Mouse (Mus musculus) heart, embryonic 16.5 days (tissue): ENCODE measurements around the gene Mrm2. TPM values are rescaled to one million over a fixed set of nuclear protein-coding genes. Genes with fewer than 3 reads are reported as not detected.
"Not testable (repeated sequence)": the region's sequence is repeated elsewhere in the genome, so short reads cannot be mapped to it uniquely, and the experiment has no call there.

Source experiments
- ATAC-seq: fragments of 200-750 bp; cut with Nextera tagmentation; replicated peaks from 2 replicates; pipeline ENCODE4 v1.8.0; 2017; ENCODE audit warnings: moderate number of reproducible peaks; ENCODE audit not compliant: insufficient read depth, low FRiP score; ENCODE audit errors: extremely low read depth
- H3K27ac ChIP-seq: fragments of 300-500 bp; sonication (generic); 2 replicates; pipeline ENCODE4 v1.5.1; 2014; ENCODE audit warnings: mild to moderate bottlenecking, low read length, control low read depth, moderate library complexity
- H3K27me3 ChIP-seq: fragments of 300-500 bp; sonication (generic); 2 replicates; pipeline ENCODE4 v1.6.1; 2014; ENCODE audit warnings: low read length, mixed read lengths; ENCODE audit not compliant: control insufficient read depth, insufficient read depth
- H3K36me3 ChIP-seq: fragments of 300-500 bp; sonication (generic); 2 replicates; pipeline ENCODE4 v1.6.1; 2014; ENCODE audit not compliant: control insufficient read depth, insufficient read depth
- H3K4me1 ChIP-seq: fragments of 300-500 bp; sonication (generic); 2 replicates; pipeline ENCODE4 v1.6.1; 2014; ENCODE audit warnings: low read length, mixed read lengths; ENCODE audit not compliant: control insufficient read depth, insufficient read depth
- H3K4me2 ChIP-seq: fragments of 300-500 bp; sonication (generic); 2 replicates; pipeline ENCODE4 v1.6.1; 2014; ENCODE audit warnings: low read depth, mild to moderate bottlenecking, control low read depth, low read length
- H3K4me3 ChIP-seq: fragments of 300-500 bp; sonication (generic); 2 replicates; pipeline ENCODE4 v1.5.1; 2014; ENCODE audit warnings: mild to moderate bottlenecking, control low read depth, low read length
- H3K9ac ChIP-seq: fragments of 300-500 bp; sonication (generic); 2 replicates; pipeline ENCODE4 v1.6.1; 2014; ENCODE audit warnings: low read length, control low read depth
- H3K9me3 ChIP-seq: fragments of 300-500 bp; sonication (generic); replicated peaks from 2 replicates; pipeline ENCODE4 v1.6.1; 2016; ENCODE audit warnings: low read length; ENCODE audit not compliant: control insufficient read depth
- WGBS: fragments of 180-500 bp; shearing (Covaris S2); extraction: QIAGEN DNeasy Blood & Tissue Kit; methylation state at CpG from one replicate; pipeline ENCODE4 v1.1.7; 2014; 5-methylcytosine and 5-hydroxymethylcytosine counted together
- polyA plus RNA-seq: library from polyadenylated mRNA; unstranded; fragments of >200 nt; fragmentation: Nextera tagmentation; extraction: Ambion mirVana; gene quantifications from 2 replicates; pipeline ENCODE4 v1.2.1, GENCODE M21; 2015

The Mrm2 gene
- polyA plus RNA-seq, 1 experiment from 2014 or later = 16.9 TPM

DNA sequence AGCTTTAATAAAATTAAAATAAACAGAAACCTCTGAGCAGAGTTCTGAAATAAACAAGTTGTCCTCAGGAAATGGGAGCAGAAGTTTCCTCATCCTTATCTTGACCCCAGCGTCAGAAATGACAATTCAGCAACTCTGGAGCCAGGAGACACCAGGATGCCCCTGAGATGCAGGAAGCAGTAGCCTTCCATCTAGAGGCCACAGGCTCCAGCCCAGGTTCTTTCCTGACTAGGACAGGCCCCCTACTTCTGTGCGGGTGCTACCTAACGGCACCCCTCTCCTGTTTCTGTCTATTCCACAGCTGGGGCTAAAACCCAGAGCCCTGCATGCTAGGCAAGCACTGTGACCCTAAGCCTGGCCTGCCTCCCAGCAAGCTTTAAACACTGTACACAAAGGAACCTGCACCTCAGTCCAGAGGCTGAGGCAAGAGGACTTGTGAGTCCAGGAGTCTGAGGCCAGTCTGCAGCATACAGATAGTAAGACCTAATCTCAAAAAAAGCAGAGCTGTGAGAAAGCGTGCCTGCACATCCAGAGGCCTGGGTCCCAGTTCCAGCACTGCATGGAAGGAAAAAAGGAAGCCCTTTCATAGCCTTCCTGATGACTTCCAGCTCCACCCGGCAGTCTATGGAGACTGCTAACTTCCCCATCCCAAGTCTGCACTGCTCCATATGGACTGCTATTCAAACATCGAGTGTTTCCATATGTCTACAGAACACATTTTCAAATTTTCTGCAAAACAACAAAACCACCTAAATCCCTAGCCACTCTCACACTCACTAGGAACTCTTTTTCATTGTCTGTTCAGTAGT is 39.0 kb upstream of the Mrm2 start:
- Histone ChIP-seq H3K9me3 (no peaks in the 10 kb centered on the region), H3K4me3 (no peak overlapping the region), H3K27ac (peak overlapping the region; percentile 50; the same call in 1 of the 2 replicates), H3K9ac (no peak overlapping the region), H3K4me2 (no peak overlapping the region), H3K4me1 (peaks cover 9% of the 10 kb centered on the region), H3K27me3 (no peaks in the 10 kb centered on the region), H3K36me3 (no peaks in the 10 kb centered on the region)
- WGBS = 48% methylated on average over 6 of the region's 6 CpGs
- no peak for ATAC-seq

DNA sequence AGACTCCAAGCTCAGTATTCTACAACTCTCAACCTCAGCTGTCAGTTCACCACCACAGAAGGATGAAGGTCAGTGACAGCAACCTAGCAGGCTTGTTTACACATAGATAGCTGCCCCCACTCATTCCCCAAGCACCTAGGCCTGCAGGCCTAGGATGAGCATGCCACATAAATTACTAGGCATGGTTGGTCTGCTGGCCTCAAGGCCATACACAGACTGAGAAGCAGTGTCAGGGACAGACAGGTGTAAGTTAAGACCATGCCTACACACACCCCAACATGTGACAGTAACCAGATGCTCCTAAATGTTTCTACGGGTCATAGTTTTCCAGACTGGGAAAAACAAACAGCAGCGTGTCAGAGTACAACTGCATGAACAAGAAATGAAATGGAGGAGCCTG is 37.8 kb upstream of the Mrm2 start:
- no peak overlapping the region for H3K27ac ChIP-seq
- ATAC-seq = no peak
- WGBS = 78% methylated on average over 2 of the region's 2 CpGs
- H3K4me2 ChIP-seq = no peak overlapping the region
- peaks cover 9% of the 10 kb centered on the region for H3K4me1 ChIP-seq
- H3K36me3 ChIP-seq = no peaks in the 10 kb centered on the region
- no peak overlapping the region for H3K9ac ChIP-seq
- no peaks in the 10 kb centered on the region for H3K9me3 ChIP-seq
- no peak overlapping the region for H3K4me3 ChIP-seq
- no peaks in the 10 kb centered on the region for H3K27me3 ChIP-seq

DNA sequence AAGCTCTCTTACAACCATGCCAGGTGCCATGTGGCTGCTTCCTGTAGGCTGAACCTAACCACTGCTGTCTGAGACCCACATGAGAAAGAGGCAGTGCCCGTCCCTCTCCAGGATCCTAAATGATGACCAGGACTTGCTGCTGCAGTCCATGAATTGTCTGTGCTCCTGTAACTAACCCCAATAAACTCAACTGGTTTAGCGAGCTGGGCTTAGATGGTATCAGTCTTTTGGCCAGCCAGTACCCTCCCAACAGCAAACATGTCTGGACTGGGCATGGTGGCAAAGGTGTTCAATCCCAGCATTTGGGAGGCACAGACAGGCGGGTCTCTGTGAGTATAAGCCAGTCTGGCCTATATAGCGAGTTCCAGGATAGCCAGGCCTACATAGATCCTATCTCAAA is 37.2 kb upstream of the Mrm2 start:
- WGBS = 95% methylated on average over 4 of the region's 4 CpGs
- H3K4me3 ChIP-seq = no peak overlapping the region
- H3K27me3 ChIP-seq = no peaks in the 10 kb centered on the region
- ATAC-seq = no peak
- H3K36me3 ChIP-seq = no peaks in the 10 kb centered on the region
- no peak overlapping the region for H3K27ac ChIP-seq
- H3K4me1 ChIP-seq = peaks cover 9% of the 10 kb centered on the region
- no peaks in the 10 kb centered on the region for H3K9me3 ChIP-seq
- H3K9ac ChIP-seq = no peak overlapping the region
- no peak overlapping the region for H3K4me2 ChIP-seq

DNA sequence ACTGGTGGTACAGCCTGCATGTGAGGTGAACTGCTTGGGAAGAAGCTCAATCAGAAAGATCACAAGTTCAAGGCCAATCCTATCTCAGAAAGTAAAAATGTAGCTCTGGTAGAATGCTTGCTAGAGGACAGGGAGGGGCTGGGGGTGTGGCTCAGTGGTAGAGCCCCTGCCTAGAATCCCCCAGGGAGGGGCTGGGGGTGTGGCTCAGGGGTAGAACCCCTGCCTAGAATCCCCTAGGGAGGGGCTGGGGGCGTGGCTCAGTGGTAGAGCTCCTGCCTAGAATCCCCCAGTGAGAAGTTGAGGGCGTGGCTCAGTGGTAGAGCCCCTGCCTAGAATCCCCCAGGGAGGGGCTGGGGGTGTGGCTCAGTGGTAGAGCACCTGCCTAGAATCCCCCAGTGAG is 36.4 kb upstream of the Mrm2 start:
- H3K9me3 ChIP-seq, H3K4me1 ChIP-seq, H3K9ac ChIP-seq, H3K27me3 ChIP-seq, H3K4me2 ChIP-seq, H3K36me3 ChIP-seq, H3K27ac ChIP-seq, ATAC-seq, H3K4me3 ChIP-seq: not testable (repeated sequence)
- 82% methylated on average over 2 of the region's 2 CpGs for WGBS

- Histone ChIP-seq H3K9me3 (no peaks in the 10 kb centered on the region), H3K36me3 (no peaks in the 10 kb centered on the region), H3K27ac (no peak overlapping the region), H3K4me3 (no peak overlapping the region), H3K9ac (no peak overlapping the region), H3K4me2 (no peak overlapping the region), H3K27me3 (no peaks in the 10 kb centered on the region), H3K4me1 (no peaks in the 10 kb centered on the region)
- ATAC-seq = no peak
- 88% methylated on average over 5 of the region's 5 CpGs for WGBS
These were observed 32.7 kb upstream of the Mrm2 start for GRCm38 (mm10) chr5:140364415-140364814.

DNA sequence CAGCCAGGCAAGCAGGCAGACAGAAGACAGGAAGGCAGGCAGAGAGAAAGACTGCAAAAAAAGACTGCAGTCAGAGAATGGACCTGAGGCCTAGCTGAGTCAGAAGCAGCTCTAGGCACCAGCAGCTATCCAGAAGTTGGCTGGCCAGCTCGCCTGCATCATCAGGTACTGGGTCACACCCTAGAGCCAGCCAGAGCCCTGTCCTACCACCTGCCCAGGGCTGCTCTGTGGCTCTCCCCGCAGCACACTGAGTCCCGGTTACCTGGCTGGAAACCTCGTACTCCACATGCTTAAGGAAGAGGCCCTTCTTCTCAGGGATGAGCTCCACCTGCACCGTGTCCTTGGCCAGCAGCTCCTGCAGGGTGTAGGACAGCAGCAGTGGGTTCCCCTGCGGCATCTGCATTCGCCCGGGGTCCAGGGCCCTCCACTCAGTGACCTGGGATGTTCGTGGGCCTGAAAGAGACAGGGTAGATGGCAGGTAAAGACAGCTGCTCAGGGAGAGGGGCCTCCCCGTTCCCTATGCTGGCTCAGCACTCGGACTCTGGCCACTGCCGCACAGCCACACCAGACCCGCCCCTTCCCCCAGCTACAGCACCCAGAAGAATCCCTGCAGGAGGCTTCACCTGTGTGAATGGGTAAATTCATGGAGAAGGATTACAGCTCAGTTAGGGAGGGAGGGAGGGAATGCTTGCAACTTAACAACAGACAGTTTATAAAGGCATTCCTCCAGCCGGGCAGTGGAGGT is 28.4 kb upstream of the Mrm2 start:
- H3K4me3 ChIP-seq = no peak overlapping the region
- no peak overlapping the region for H3K4me2 ChIP-seq
- H3K9ac ChIP-seq = no peak overlapping the region
- no peaks in the 10 kb centered on the region for H3K9me3 ChIP-seq
- H3K4me1 ChIP-seq = no peaks in the 10 kb centered on the region
- no peak overlapping the region for H3K27ac ChIP-seq
- peaks cover 8% of the 10 kb centered on the region; the same call in 1 of the 2 replicates for H3K36me3 ChIP-seq
- H3K27me3 ChIP-seq = no peaks in the 10 kb centered on the region
- WGBS = 81% methylated on average over 14 of the region's 14 CpGs
- ATAC-seq = no peak

GRCm38 (mm10) chr5:140357466-140357865 is 25.8 kb upstream of the Mrm2 start:
- peaks cover 24% of the 10 kb centered on the region for H3K36me3 ChIP-seq

DNA sequence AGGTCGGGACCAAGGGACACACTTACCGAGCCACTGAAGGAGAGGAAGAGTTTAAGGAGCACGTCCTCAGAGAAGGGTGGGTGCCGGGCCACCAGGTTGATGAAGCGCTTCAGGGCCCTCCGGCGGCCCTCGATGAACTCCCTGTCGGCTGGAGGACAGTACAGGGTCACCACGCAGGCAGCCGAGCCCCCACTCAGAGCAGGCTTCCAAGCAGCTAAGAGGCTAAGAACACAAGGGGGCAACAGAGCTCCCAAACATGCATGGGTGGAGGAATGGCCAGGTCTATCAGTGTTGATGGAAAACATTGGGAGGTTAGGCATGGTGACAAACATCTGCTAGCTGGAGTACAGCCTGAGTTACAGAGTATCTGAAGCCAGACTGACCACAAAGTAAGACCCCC is 24.2 kb upstream of the Mrm2 start:
- Histone ChIP-seq H3K4me1 (no peaks in the 10 kb centered on the region), H3K9me3 (no peaks in the 10 kb centered on the region), H3K4me2 (no peak overlapping the region), H3K9ac (no peak overlapping the region), H3K4me3 (no peak overlapping the region), H3K27me3 (no peaks in the 10 kb centered on the region), H3K36me3 (peaks cover 34% of the 10 kb centered on the region), H3K27ac (no peak overlapping the region)
- ATAC-seq = no peak
- WGBS = 80% methylated on average over 11 of the region's 11 CpGs

More at GRCm38 (mm10) chr5:140357466-140357865, 25.8 kb upstream of the Mrm2 start:
- no peaks in the 10 kb centered on the region for H3K4me1 ChIP-seq
- H3K27me3 ChIP-seq = no peaks in the 10 kb centered on the region
- 80% methylated on average over 3 of the region's 3 CpGs for WGBS
- no peaks in the 10 kb centered on the region for H3K9me3 ChIP-seq
- no peak overlapping the region for H3K4me3 ChIP-seq
- no peak overlapping the region for H3K9ac ChIP-seq
- H3K4me2 ChIP-seq = no peak overlapping the region
- no peak for ATAC-seq
- no peak overlapping the region for H3K27ac ChIP-seq

- Histone ChIP-seq H3K36me3 (peaks cover 35% of the 10 kb centered on the region), H3K9ac (no peak overlapping the region), H3K4me2 (no peak overlapping the region), H3K27me3 (no peaks in the 10 kb centered on the region), H3K4me1 (no peaks in the 10 kb centered on the region), H3K27ac (no peak overlapping the region), H3K9me3 (no peaks in the 10 kb centered on the region), H3K4me3 (no peak overlapping the region)
- 94% methylated on average over 6 of the region's 6 CpGs for WGBS
- no peak for ATAC-seq
These were observed 20.7 kb upstream of the Mrm2 start for GRCm38 (mm10) chr5:140352352-140352751.
